8 mouse cellular contexts compared by ENCODE assay signal in genomic region chr16:34004128-34004578, GRCm38 (mm10). TPM values are rescaled to one million over a fixed set of nuclear protein-coding genes. Genes with fewer than 3 reads are reported as not detected.
DNase-seq lines count a peak whose midpoint lies in the region; ATAC-seq and TF ChIP-seq lines count a peak whose summit lies in the region.

No protein-coding gene starts in this region.

- WGBS in embryonic facial prominence, embryonic 11.5 days, result 76% methylated on average over 4 of the region's 4 CpGs
- 74% methylated on average over 4 of the region's 4 CpGs for WGBS in embryonic facial prominence, embryonic 10.5 days
- WGBS in kidney, postnatal 0 days, result 44% methylated on average over 4 of the region's 4 CpGs

- H3K4me1 ChIP-seq in embryonic facial prominence, embryonic 11.5 days (ENCODE audit: control insufficient read depth, insufficient read depth, low read length), result no peaks in the 10 kb centered on the region
- H3K4me1 ChIP-seq in embryonic facial prominence, embryonic 10.5 days, result peaks cover 15% of the 10 kb centered on the region; the same call in 1 of the 2 replicates
- H3K4me1 ChIP-seq in kidney, postnatal 0 days (replicated peaks; ENCODE audit: insufficient read depth, low read length), result peaks cover 10% of the 10 kb centered on the region; the same call in 1 of the 2 replicates

- no peak overlapping the region for H3K4me2 ChIP-seq in embryonic facial prominence, embryonic 11.5 days (ENCODE audit: low read depth, low read length)
- H3K4me2 ChIP-seq in kidney, postnatal 0 days (ENCODE audit: low read length), result no peak overlapping the region

- no peak for TF ChIP-seq CTCF in gastrocnemius, adult 2 months (IDR thresholded peaks at IDR 0.05)
- no peak for TF ChIP-seq CTCF in kidney, postnatal 0 days (IDR thresholded peaks at IDR 0.05; ENCODE audit: low read depth)

- no peak overlapping the region for H3K9ac ChIP-seq in embryonic facial prominence, embryonic 11.5 days (replicated peaks; ENCODE audit: low read length)
- no peak overlapping the region for H3K9ac ChIP-seq in kidney, postnatal 0 days (ENCODE audit: low read depth, low read length)

- no peaks in the 10 kb centered on the region for H3K9me3 ChIP-seq in embryonic facial prominence, embryonic 11.5 days (replicated peaks; ENCODE audit: control insufficient read depth, low read length)
- H3K9me3 ChIP-seq in embryonic facial prominence, embryonic 10.5 days, result no peaks in the 10 kb centered on the region
- no peaks in the 10 kb centered on the region for H3K9me3 ChIP-seq in kidney, postnatal 0 days (replicated peaks; ENCODE audit: low read length)

- 0 out of 2 replicates have a peak, but pooled peaks have one; percentile 71 for ATAC-seq in embryonic facial prominence, embryonic 11.5 days (replicated peaks; ENCODE audit: insufficient number of reproducible peaks, low FRiP score, low TSS enrichment, low read depth)
- no peak for ATAC-seq in kidney, postnatal 0 days (replicated peaks; ENCODE audit: low FRiP score, low read depth)
- peak; percentile 67 for ATAC-seq in megakaryocyte-erythroid progenitor cell, adult 5-6 weeks (replicated peaks; ENCODE audit: low FRiP score, low TSS enrichment, poor library complexity, severe bottlenecking)
- no peak for ATAC-seq in megakaryocyte, adult 5-6 weeks (ENCODE audit: poor library complexity, severe bottlenecking)

- H3K4me3 ChIP-seq in embryonic facial prominence, embryonic 11.5 days (ENCODE audit: low read depth, low read length), result no peak overlapping the region
- H3K4me3 ChIP-seq in embryonic facial prominence, embryonic 10.5 days, result no peak overlapping the region
- H3K4me3 ChIP-seq in gastrocnemius, adult 2 months, result no peak overlapping the region
- H3K4me3 ChIP-seq in kidney, postnatal 0 days (replicated peaks; ENCODE audit: low read depth, low read length), result no peak overlapping the region

- intact Hi-C loops in gastrocnemius, adult 2 months (cut with DNase I), result no loop called here

- no peak for DNase-seq in embryonic facial prominence, embryonic 11.5 days (ENCODE audit: low spot score)
- no peak for DNase-seq in embryonic facial prominence, embryonic 10.5 days (ENCODE audit: low spot score)
- peak; percentile 28 for DNase-seq in NIH3T3 (ENCODE audit: low read depth)
- DNase-seq in gastrocnemius, adult 2 months, result peak; percentile 40
- DNase-seq in kidney, postnatal 0 days (ENCODE audit: low spot score), result peak; percentile 79
- DNase-seq in cerebellum, adult 9-11 months, result no peak

- no peaks in the 10 kb centered on the region for H3K36me3 ChIP-seq in embryonic facial prominence, embryonic 11.5 days (replicated peaks; ENCODE audit: control insufficient read depth, insufficient read depth, low read depth, low read length)
- peaks cover 8% of the 10 kb centered on the region; the same call in 1 of the 2 replicates for H3K36me3 ChIP-seq in embryonic facial prominence, embryonic 10.5 days (replicated peaks)
- no peaks in the 10 kb centered on the region for H3K36me3 ChIP-seq in kidney, postnatal 0 days (ENCODE audit: insufficient read depth, low read length)

- no peaks in the 10 kb centered on the region for H3K27me3 ChIP-seq in embryonic facial prominence, embryonic 11.5 days (ENCODE audit: control insufficient read depth, insufficient read depth, low read length)
- no peaks in the 10 kb centered on the region for H3K27me3 ChIP-seq in embryonic facial prominence, embryonic 10.5 days (replicated peaks; ENCODE audit: low read depth, poor library complexity, severe bottlenecking)
- no peaks in the 10 kb centered on the region for H3K27me3 ChIP-seq in kidney, postnatal 0 days (ENCODE audit: insufficient read depth, low read length)

- no peak overlapping the region for H3K27ac ChIP-seq in embryonic facial prominence, embryonic 11.5 days (replicated peaks; ENCODE audit: low read depth, low read length)
- H3K27ac ChIP-seq in embryonic facial prominence, embryonic 10.5 days (replicated peaks), result no peak overlapping the region
- H3K27ac ChIP-seq in gastrocnemius, adult 2 months, result 0 out of 2 replicates have a peak overlapping the region, but pooled peaks have one; percentile 16
- H3K27ac ChIP-seq in kidney, postnatal 0 days, result no peak overlapping the region

RNA-seq across cellular contexts. Expression of gene Umps, which starts 37.3 kb away (rescaled TPM):
- polyA plus RNA-seq in embryonic facial prominence, embryonic 11.5 days (2014; fragmentation: Nextera tagmentation; extraction: Ambion mirVana), result 90.4 and 91.0 TPM in 2 replicates
- polyA plus RNA-seq in embryonic facial prominence, embryonic 10.5 days (2016; fragmentation: Nextera tagmentation; extraction: Ambion mirVana), result 105 and 106 TPM in 2 replicates
- total RNA-seq in gastrocnemius, adult 2 months (2021), result 1 to 10 TPM; 5.3 to 7.3 TPM
- 37.9 and 41.7 TPM in 2 replicates for polyA plus RNA-seq in kidney, postnatal 0 days (2015; fragmentation: Nextera tagmentation; extraction: Ambion mirVana)
- total RNA-seq in megakaryocyte-erythroid progenitor cell, adult 5-6 weeks (2014; fragmentation: Nextera tagmentation), result 62.4 and 69.3 TPM in 2 replicates
- 99.2 and 104 TPM in 2 replicates for total RNA-seq in megakaryocyte-erythroid progenitor cell, adult 5-6 weeks (2017)
- 19.6 and 23.1 TPM in 2 replicates for total RNA-seq in megakaryocyte, adult 5-6 weeks (2015)
- 34.8 and 35.9 TPM in 2 replicates for total RNA-seq in megakaryocyte, adult 5-6 weeks (2017)

Comparison
In these comparisons a context has a peak if more than half of its experiments do, and no peak if none do; other contexts are left out.
1. ATAC-seq: peak in embryonic facial prominence, embryonic 11.5 days (single experiment) and megakaryocyte-erythroid progenitor cell, adult 5-6 weeks (single experiment); none in kidney, postnatal 0 days (single experiment) and megakaryocyte, adult 5-6 weeks (single experiment).
2. DNase-seq: peak in NIH3T3 (single experiment), gastrocnemius, adult 2 months (single experiment) and kidney, postnatal 0 days (single experiment); none in embryonic facial prominence, embryonic 11.5 days (single experiment), embryonic facial prominence, embryonic 10.5 days (single experiment) and cerebellum, adult 9-11 months (single experiment).